Mouse (Mus musculus) layer of hippocampus, adult 9-10 months (tissue): ENCODE data around the gene Gcc2.
A peak's percentile ranks its signal among the peaks of the same experiment; 100 is the strongest.
"Not testable (repeated sequence)": the region's sequence is repeated elsewhere in the genome, so short reads cannot be mapped to it uniquely, and the experiment has no call there.

Experiments used
- DNase-seq: peaks from one replicate; pipeline ENCODE4 v3.0.0; 2022; ENCODE audit warnings: low spot score

The Gcc2 gene

GRCm38 (mm10) chr10:58231779-58232640 is 23.3 kb upstream of the Gcc2 start:
- not testable (repeated sequence) for DNase-seq

- DNase-seq = not testable (repeated sequence)
Observed at GRCm38 (mm10) chr10:58232641-58232969, 22.7 kb upstream of the Gcc2 start, which contains the start of gene Duxf3. Duxf3 (minus strand) TSS chr10:58232675.

- not testable (repeated sequence) for DNase-seq
Observed at GRCm38 (mm10) chr10:58233054-58233739, 22.1 kb upstream of the Gcc2 start.

GRCm38 (mm10) chr10:58233740-58234121 is 21.6 kb upstream of the Gcc2 start:
- not testable (repeated sequence) for DNase-seq

GRCm38 (mm10) chr10:58234985-58235384 is 20.3 kb upstream of the Gcc2 start:
- DNase-seq = not testable (repeated sequence)

- no peak for DNase-seq
Observed at GRCm38 (mm10) chr10:58236613-58237012, 18.7 kb upstream of the Gcc2 start, which contains the start of gene Gm4981. Gm4981 (minus strand) TSS chr10:58236701.

- not testable (repeated sequence) for DNase-seq
Observed at GRCm38 (mm10) chr10:58238984-58239740, 16.1 kb upstream of the Gcc2 start.

GRCm38 (mm10) chr10:58249535-58249934 is 5.8 kb upstream of the Gcc2 start:
- no peak for DNase-seq

- DNase-seq = no peak
Observed at GRCm38 (mm10) chr10:58254635-58255175, 592 bp upstream of the Gcc2 start.

- no peak for DNase-seq
Observed at GRCm38 (mm10) chr10:58255954-58256353, 657 bp downstream of the Gcc2 start.

GRCm38 (mm10) chr10:58258466-58258865 is 3.2 kb downstream of the Gcc2 start:
- no peak for DNase-seq

- no peak for DNase-seq
Observed at GRCm38 (mm10) chr10:58282238-58282637, 26.9 kb downstream of the Gcc2 start.

GRCm38 (mm10) chr10:58290742-58291141 is 35.4 kb downstream of the Gcc2 start:
- DNase-seq = no peak

- DNase-seq = peak; percentile 29
Observed at GRCm38 (mm10) chr10:58294246-58294645, 38.9 kb downstream of the Gcc2 start.

- DNase-seq = no peak
Observed at GRCm38 (mm10) chr10:58295605-58296004, 40.3 kb downstream of the Gcc2 start.

- DNase-seq = no peak
Observed at GRCm38 (mm10) chr10:58304996-58305395, 49.7 kb downstream of the Gcc2 start.

- no peak for DNase-seq
Observed at GRCm38 (mm10) chr10:58306897-58307296, 51.6 kb downstream of the Gcc2 start.

GRCm38 (mm10) chr10:58310791-58311190 is 55.5 kb downstream of the Gcc2 start:
- no peak for DNase-seq

- no peak for DNase-seq
Observed at GRCm38 (mm10) chr10:58312887-58313286, 57.6 kb downstream of the Gcc2 start.

GRCm38 (mm10) chr10:58320881-58321280 is 65.6 kb downstream of the Gcc2 start:
- DNase-seq = no peak

- DNase-seq = peak; percentile 27
Observed at GRCm38 (mm10) chr10:58322361-58323027, 67.2 kb downstream of the Gcc2 start.
